Mouse (Mus musculus): Measurements from ENCODE around the gene Trim39. TPM values are rescaled to one million over a fixed set of nuclear protein-coding genes. Genes with fewer than 3 reads are reported as not detected.
"Not testable (repeated sequence)": the region's sequence is repeated elsewhere in the genome, so short reads cannot be mapped to it uniquely, and the experiment has no call there.

Gene Trim39
- polyA plus RNA-seq, 2 experiments: 3.2 to 11.0 TPM

DNA sequence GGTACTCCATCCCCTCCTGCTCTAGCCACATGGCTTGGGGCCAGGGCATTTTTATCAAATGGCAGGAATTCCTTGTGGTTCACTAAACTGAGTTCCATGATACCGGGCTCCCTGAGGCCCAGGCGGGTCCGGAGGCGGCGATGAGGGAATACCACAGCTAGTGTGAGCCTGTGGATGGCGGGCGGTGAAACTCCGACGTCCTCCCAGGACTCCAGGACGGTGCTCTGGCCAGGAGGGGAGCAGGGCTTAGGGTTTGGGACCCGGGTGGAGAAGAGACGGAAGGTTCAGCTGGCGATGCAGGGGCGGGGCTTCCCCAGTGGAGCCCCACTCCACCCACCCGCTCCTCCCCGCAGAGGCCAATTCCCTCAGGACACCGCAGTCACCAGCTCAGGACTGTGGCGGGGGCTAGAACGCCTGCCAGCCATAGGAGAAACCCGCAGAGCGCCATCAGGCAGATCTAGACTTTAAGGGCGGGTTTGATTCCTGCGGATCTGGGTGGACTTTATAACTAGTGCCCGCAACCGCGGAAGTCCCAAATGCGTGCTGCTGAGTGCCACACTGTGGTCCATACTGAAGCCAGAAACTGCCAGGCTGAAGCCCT is 34.6 kb downstream of the Trim39 start:
- DNase-seq (ENCODE audit: low read depth in 3 of 3, low spot score in 3 of 3): no peak

GRCm38 (mm10) chr17:36235300-36235699 is 36.7 kb downstream of the Trim39 start:
- WGBS (ENCODE audit: insufficient replicate concordance): 6% methylated on average over 8 of the region's 9 CpGs
- not testable (repeated sequence) for H3K4me3 ChIP-seq (ENCODE audit: insufficient read depth in 1 of 2, low read depth in 2 of 2, low read length in 2 of 2); H3K9ac ChIP-seq (replicated peaks); DNase-seq (ENCODE audit: low read depth in 3 of 3, low spot score in 3 of 3); H3K4me2 ChIP-seq (ENCODE audit: low read depth); ATAC-seq (ENCODE audit: insufficient read depth); H3K36me3 ChIP-seq (replicated peaks; ENCODE audit: control insufficient read depth, insufficient read depth, low read depth); H3K4me1 ChIP-seq (replicated peaks; ENCODE audit: control insufficient read depth in 2 of 2, insufficient read depth in 2 of 2, low read length in 1 of 2); H3K27ac ChIP-seq; H3K9me3 ChIP-seq (ENCODE audit: control insufficient read depth, low read length)
- H3K27me3 ChIP-seq (ENCODE audit: control insufficient read depth, insufficient read depth, low read length): peaks cover 27% of the 10 kb centered on the region

More for the DNA sequence above, 34.6 kb downstream of the Trim39 start:
- Histone ChIP-seq H3K36me3 (replicated peaks; ENCODE audit: control insufficient read depth, insufficient read depth, low read depth) (no peaks in the 10 kb centered on the region), H3K4me3 (ENCODE audit: insufficient read depth in 1 of 2, low read depth in 2 of 2, low read length in 2 of 2) (no peak overlapping the region), H3K9me3 (ENCODE audit: control insufficient read depth, low read length) (no peaks in the 10 kb centered on the region), H3K4me1 (replicated peaks; ENCODE audit: control insufficient read depth in 2 of 2, insufficient read depth in 2 of 2, low read length in 1 of 2) (no peaks in the 10 kb centered on the region), H3K9ac (replicated peaks) (no peak overlapping the region), H3K4me2 (ENCODE audit: low read depth) (peak overlapping the region; percentile 40), H3K27ac (no peak overlapping the region), H3K27me3 (ENCODE audit: control insufficient read depth, insufficient read depth, low read length) (peaks cover 18% of the 10 kb centered on the region)
- TF ChIP-seq CTCF (IDR thresholded peaks at IDR 0.05; ENCODE audit: low read depth) (no peak), EP300 (IDR thresholded peaks at IDR 0.05; ENCODE audit: low read depth) (no peak)
- 5% methylated on average over 27 of the region's 27 CpGs for WGBS (ENCODE audit: insufficient replicate concordance)
- no peak for ATAC-seq (ENCODE audit: insufficient read depth)

GRCm38 (mm10) chr17:36233572-36233971 is 38.5 kb downstream of the Trim39 start:
- ATAC-seq (ENCODE audit: insufficient read depth): no peak
- peaks cover 30% of the 10 kb centered on the region for H3K27me3 ChIP-seq (ENCODE audit: control insufficient read depth, insufficient read depth, low read length)

GRCm38 (mm10) chr17:36231318-36231717 is 40.7 kb downstream of the Trim39 start:
- no peak overlapping the region for H3K27ac ChIP-seq
- no peak overlapping the region for H3K9ac ChIP-seq (replicated peaks)
- no peaks in the 10 kb centered on the region for H3K4me1 ChIP-seq (replicated peaks; ENCODE audit: control insufficient read depth in 2 of 2, insufficient read depth in 2 of 2, low read length in 1 of 2)
- no peak overlapping the region for H3K4me3 ChIP-seq (ENCODE audit: insufficient read depth in 1 of 2, low read depth in 2 of 2, low read length in 2 of 2)
- peaks cover 18% of the 10 kb centered on the region for H3K27me3 ChIP-seq (ENCODE audit: control insufficient read depth, insufficient read depth, low read length)
- peak; percentile 94 to 98 (median 97) for DNase-seq (ENCODE audit: low read depth in 3 of 3, low spot score in 3 of 3)
- H3K9me3 ChIP-seq (ENCODE audit: control insufficient read depth, low read length): no peaks in the 10 kb centered on the region
- 3% methylated on average over 36 of the region's 36 CpGs for WGBS (ENCODE audit: insufficient replicate concordance)
- no peak overlapping the region for H3K4me2 ChIP-seq (ENCODE audit: low read depth)
- no peaks in the 10 kb centered on the region for H3K36me3 ChIP-seq (replicated peaks; ENCODE audit: control insufficient read depth, insufficient read depth, low read depth)
- no peak for ATAC-seq (ENCODE audit: insufficient read depth)
- peak; percentile 69 for TF ChIP-seq CTCF (IDR thresholded peaks at IDR 0.05; ENCODE audit: low read depth)
- no peak for TF ChIP-seq EP300 (IDR thresholded peaks at IDR 0.05; ENCODE audit: low read depth)

More at GRCm38 (mm10) chr17:36233572-36233971, 38.5 kb downstream of the Trim39 start:
- Histone ChIP-seq H3K36me3 (replicated peaks; ENCODE audit: control insufficient read depth, insufficient read depth, low read depth) (no peaks in the 10 kb centered on the region), H3K4me3 (ENCODE audit: insufficient read depth in 1 of 2, low read depth in 2 of 2, low read length in 2 of 2) (no peak overlapping the region), H3K9me3 (ENCODE audit: control insufficient read depth, low read length) (no peaks in the 10 kb centered on the region), H3K4me1 (replicated peaks; ENCODE audit: control insufficient read depth in 2 of 2, insufficient read depth in 2 of 2, low read length in 1 of 2) (no peaks in the 10 kb centered on the region), H3K9ac (replicated peaks) (no peak overlapping the region), H3K4me2 (ENCODE audit: low read depth) (no peak overlapping the region), H3K27ac (no peak overlapping the region)
- WGBS (ENCODE audit: insufficient replicate concordance): 41% methylated on average over 5 of the region's 5 CpGs
- no peak for DNase-seq (ENCODE audit: low read depth in 3 of 3, low spot score in 3 of 3)
- TF ChIP-seq EP300 (IDR thresholded peaks at IDR 0.05; ENCODE audit: low read depth) (no peak), CTCF (IDR thresholded peaks at IDR 0.05; ENCODE audit: low read depth) (no peak)

DNA sequence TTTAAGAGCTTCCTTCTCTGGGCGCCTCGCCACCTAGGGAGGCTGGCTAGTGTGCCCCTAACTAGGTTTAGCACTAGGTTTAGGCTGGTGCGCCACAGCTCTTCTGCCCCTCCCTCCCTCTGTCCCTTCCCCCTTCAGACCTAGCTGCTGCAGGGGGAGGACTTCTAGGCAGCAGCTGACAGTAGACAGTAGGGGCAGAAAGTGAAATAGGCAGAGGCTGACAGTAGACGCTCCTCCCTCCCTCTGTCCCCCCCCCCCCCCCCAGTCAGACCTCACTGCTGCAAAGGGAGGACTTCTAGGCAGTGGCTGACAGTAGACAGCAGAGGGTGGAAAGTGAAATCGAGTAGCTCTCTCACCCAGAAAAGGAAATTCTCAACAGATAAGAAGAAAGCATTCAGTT is 43.0 kb downstream of the Trim39 start:
- ATAC-seq (ENCODE audit: insufficient read depth) (no peak), DNase-seq (ENCODE audit: low read depth in 3 of 3, low spot score in 3 of 3) (no peak)
- Histone ChIP-seq H3K9ac (replicated peaks) (no peak overlapping the region), H3K4me3 (ENCODE audit: insufficient read depth in 1 of 2, low read depth in 2 of 2, low read length in 2 of 2) (no peak overlapping the region), H3K27me3 (ENCODE audit: control insufficient read depth, insufficient read depth, low read length) (peaks cover 31% of the 10 kb centered on the region), H3K9me3 (ENCODE audit: control insufficient read depth, low read length) (no peaks in the 10 kb centered on the region), H3K4me2 (ENCODE audit: low read depth) (no peak overlapping the region), H3K36me3 (replicated peaks; ENCODE audit: control insufficient read depth, insufficient read depth, low read depth) (no peaks in the 10 kb centered on the region), H3K27ac (no peak overlapping the region), H3K4me1 (replicated peaks; ENCODE audit: control insufficient read depth in 2 of 2, insufficient read depth in 2 of 2, low read length in 1 of 2) (no peaks in the 10 kb centered on the region)
- TF ChIP-seq CTCF (IDR thresholded peaks at IDR 0.05; ENCODE audit: low read depth) (no peak), EP300 (IDR thresholded peaks at IDR 0.05; ENCODE audit: low read depth) (no peak)
- 7% methylated on average over 4 of the region's 5 CpGs for WGBS (ENCODE audit: insufficient replicate concordance)
